Mouse (Mus musculus) left cerebral cortex, adult 11 months (tissue): ENCODE data around the gene Icam2.
"Not testable (repeated sequence)": the region's sequence is repeated elsewhere in the genome, so short reads cannot be mapped to it uniquely, and the experiment has no call there.

ENCODE experiments used
- DNase-seq: peaks from one replicate; pipeline ENCODE4 v3.0.0; 2022; ENCODE audit warnings: low spot score

Gene Icam2

GRCm38 (mm10) chr11:106387791-106388216 is at the start of gene Icam2:
Gene Icam2 (minus strand): TSS chr11:106388075.
- DNase-seq = no peak

GRCm38 (mm10) chr11:106437543-106437942 is 49.7 kb upstream of the Icam2 start:
- DNase-seq = no peak

DNA sequence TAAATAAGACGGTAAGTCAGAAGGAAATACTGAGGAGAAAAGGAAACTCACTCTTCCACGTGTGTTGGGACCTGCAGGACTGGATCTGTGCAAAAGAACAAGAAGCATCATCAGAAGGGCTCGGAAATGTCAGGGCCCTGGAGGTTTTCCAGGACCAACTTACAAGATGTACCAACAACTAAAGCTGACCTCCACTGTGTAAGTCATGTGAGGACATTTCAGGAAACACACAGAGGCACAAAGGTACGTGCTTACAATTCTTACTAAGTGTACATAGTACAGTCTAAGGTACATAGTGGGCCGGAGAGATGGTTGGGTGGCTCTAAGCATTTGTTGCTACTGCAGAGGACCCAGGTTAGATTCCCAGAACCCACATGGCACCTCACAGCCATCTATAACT is 49.2 kb upstream of the Icam2 start:
- no peak for DNase-seq

DNA sequence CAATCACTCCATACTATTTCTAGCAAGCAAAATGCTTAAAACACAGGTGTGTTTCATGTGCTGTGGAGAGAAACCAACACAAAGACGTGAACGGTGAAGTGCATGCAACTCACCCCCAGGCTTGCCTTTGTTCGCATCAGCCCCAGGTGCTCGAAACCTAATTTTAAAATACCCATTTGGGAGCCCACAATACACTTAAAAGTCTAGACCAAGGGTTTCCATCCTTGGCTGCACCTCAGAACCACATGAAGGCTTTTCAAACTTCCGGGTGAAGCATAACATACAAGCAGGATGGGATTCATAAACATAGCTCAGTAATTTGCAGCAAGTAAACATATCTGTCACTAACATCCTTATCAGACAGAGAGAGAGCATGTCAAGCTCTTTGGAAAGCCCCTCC is 42.5 kb upstream of the Icam2 start:
- no peak for DNase-seq

GRCm38 (mm10) chr11:106429689-106430088 is 41.8 kb upstream of the Icam2 start:
- no peak for DNase-seq

DNA sequence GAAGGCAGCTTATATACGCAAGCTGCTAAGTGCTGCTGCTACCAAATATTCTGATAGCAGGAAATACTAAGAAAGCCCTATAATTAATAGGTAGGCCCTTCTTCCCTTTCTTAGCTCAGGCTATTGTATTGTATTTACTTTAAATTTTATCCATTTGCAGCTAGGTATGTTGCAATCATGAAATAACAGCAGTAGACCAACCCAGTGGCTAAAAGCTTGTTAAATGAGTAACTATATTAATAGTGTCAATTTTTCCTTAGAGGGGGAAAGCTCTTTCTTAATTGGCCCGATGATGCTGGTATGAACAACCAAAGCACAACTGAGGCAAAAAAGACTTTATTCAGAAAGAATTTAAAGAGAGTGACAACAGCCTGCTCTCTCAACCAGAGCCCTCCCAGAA is 40.7 kb upstream of the Icam2 start:
- DNase-seq = no peak

DNA sequence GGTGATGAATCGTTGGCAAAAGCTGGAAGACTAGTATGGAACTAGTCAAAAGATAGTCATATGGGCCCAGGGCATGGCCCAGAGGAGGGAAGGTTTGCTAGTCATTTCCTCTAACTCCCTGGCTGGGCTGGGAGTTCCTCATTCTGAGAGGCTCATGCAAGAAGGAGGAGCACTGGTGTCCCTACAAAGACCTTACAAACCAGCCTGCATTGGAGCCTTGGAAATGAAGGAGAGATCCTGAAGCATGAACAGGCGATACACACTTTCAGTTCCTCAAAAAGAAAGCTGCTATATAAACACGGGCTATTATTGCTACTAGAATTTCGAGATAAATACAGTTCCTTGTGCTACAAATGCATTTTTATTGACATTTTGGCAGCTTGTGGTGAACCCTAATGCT is 40.2 kb upstream of the Icam2 start:
- no peak for DNase-seq

DNA sequence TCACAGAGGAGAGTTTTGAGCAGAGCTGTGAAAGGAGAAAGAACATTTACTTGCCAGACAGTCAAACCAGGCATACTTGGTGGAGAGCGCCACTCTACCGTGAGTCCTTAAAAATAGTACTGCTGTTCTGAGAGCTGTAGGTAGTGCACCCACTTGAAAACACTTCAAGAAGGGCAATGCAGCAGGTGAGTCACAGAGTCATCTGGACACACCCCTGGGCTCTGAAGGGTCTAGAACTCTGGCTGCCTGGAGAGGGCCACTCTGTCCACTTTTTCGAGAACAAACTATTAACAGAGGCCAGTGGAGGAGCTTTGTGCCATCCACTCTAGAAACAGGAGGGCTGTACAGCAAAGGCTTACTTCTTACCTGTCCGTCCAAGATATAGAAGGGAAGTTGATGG is 38.6 kb upstream of the Icam2 start:
- DNase-seq = no peak

DNA sequence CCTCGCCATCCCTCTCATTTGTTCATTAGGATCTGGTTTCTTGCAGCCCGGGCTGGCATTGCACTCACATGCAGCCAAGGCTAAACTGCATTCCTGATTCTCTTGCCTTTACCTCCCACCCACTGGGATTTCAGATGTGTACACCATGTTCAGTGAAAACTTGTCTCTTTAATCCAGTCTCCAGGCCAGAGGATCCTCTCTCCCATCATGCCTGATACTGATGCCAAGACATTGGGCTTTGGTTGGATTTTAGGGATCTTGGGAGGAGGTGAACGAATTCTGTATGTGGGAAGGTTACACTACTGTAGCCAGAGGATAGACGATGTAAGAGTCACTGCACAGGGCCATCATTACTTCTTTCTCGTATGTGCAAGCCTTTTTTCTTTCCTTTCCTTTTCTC is 37.3 kb upstream of the Icam2 start:
- no peak for DNase-seq

GRCm38 (mm10) chr11:106419262-106420102 is 31.6 kb upstream of the Icam2 start:
- DNase-seq = no peak

- DNase-seq = peak; percentile 75
Observed at GRCm38 (mm10) chr11:106418622-106419196, 30.8 kb upstream of the Icam2 start.

- DNase-seq = no peak
Observed at GRCm38 (mm10) chr11:106417860-106418259, 30.0 kb upstream of the Icam2 start.

- no peak for DNase-seq
Observed at GRCm38 (mm10) chr11:106416331-106416730, 28.5 kb upstream of the Icam2 start.

- DNase-seq = no peak
Observed at GRCm38 (mm10) chr11:106412641-106413360, 24.9 kb upstream of the Icam2 start.

DNA sequence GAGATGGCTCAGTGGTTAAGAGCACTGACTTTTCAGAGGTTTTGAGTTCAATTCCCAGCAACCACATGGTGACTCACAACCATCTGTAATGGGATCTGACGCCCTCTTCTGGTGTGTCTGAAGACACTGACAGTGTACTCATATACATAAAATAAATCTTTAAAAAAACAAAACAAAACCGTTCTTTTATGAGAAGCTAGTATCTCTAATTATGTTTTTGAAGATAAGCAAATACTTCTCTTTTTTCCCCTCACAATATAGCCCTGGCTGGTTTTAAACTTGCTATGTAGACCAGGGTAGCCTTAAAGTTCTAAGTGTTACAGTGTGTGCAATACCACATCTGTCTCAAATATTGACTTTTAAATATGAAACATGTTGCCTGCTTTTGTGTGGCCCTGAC is 23.3 kb upstream of the Icam2 start:
- DNase-seq = no peak

DNA sequence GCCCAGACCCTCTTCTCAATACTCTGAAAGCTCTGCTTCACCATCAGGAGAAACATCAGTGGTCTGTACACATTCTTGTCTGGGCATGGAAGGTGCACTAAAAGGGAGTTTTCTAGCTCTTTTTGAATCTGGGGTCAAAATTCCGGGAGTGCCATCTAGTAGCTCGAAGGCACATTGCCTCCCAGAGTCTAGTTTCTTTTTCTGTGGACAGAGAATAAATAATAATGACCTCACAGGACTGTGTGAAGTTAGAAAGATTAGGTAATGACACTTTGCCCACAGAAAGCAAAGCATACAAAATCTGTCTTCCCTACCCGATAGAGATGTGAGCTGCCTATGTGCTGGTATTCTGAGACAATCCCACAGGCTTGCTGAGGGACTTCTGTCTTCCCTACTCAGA is 22.6 kb upstream of the Icam2 start:
- DNase-seq = no peak

- no peak for DNase-seq
Observed at GRCm38 (mm10) chr11:106410011-106410410, 22.1 kb upstream of the Icam2 start.

DNA sequence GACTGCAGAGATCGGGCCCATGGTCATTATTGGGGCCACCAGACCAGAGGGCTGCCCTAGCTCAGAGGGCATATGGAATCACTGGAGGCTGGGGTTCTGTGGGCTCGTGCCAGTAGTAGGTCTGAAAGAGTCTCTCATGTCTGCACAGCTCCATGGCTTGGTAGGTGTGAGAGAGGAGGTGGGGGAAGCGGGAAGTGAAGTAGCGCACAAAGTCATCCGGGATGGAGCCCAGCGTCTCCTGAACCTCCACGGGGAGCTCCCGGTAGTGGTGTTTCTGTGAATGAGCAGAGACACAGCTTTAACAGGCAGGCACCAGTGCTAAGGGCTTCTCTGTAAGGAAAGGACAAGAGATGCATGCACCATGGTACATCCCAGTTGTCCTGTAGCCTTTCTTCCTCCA is 10.6 kb upstream of the Icam2 start:
- no peak for DNase-seq

DNA sequence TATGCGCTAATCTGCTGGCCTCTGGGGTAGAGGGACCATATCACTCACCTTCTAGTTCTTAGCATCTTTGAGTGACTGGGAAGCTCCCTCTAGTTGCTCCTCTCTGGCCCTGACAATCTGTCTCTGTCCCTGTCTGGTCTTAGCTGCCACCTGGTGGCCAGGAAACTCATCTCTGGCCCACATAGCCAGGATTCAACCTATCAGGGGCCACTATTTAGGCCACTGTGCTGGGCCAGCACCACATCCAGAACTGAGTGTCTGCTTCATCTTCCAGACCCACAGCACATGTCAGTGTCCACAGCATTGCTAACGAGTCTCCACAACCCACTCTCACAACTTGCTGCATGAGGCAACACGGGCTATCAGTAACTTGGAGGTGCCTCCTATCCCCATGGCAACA is 9.8 kb upstream of the Icam2 start:
- no peak for DNase-seq

DNA sequence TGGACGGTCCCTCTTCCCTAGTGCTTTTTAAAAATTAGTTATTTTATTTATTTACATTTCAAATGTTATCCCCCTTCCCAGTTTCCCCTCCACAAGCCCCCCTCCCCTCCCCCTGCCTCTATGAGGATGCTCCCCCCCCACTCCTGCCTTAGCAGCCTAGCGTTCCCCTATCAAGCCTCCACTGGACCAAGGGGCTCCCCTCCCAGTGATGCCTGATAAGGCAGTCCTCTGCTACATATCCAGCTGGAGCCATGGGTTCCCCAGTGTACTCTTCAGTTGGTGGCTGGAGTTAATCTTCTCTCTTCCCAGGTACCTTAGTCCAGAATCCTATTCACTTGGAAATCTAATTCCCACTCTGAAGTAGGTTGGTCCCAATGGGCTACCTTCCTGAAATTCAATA is 6.2 kb upstream of the Icam2 start:
- DNase-seq = not testable (repeated sequence)

GRCm38 (mm10) chr11:106393331-106393616 is 5.4 kb upstream of the Icam2 start:
- DNase-seq = no peak

- DNase-seq = no peak
Observed at GRCm38 (mm10) chr11:106392597-106393330, 4.9 kb upstream of the Icam2 start.
